Mouse (Mus musculus) CD4-positive, CD25-positive, alpha-beta regulatory T cell, adult 9 weeks (primary cell): Measurements from ENCODE around the gene Atp1b2. TPM values are rescaled to one million over a fixed set of nuclear protein-coding genes. Genes with fewer than 3 reads are reported as not detected.

Experiments used
- polyA plus RNA-seq: library from polyadenylated mRNA; unstranded; fragments of 100-300 nt; shearing (Covaris generic); gene quantifications from one replicate; pipeline ENCODE4 v1.2.1, GENCODE M21; 2017

Atp1b2 gene
- not detected for polyA plus RNA-seq

GRCm38 (mm10) chr11:69605726-69606490, at the start of gene Atp1b2:
Gene Atp1b2, minus strand, starts transcription at chr11:69605942.

GRCm38 (mm10) chr11:69632284-69633089, 26.7 kb upstream of the Atp1b2 start, which contains the start of gene Fxr2:
Gene Fxr2, plus strand, starts transcription at chr11:69632990.

GRCm38 (mm10) chr11:69621571-69622268, 16.0 kb upstream of the Atp1b2 start, which contains the start of gene Sat2:
Gene Sat2, plus strand, starts transcription at chr11:69622024.

GRCm38 (mm10) chr11:69617805-69618204, 12.1 kb upstream of the Atp1b2 start, which contains the start of gene Shbg:
Gene Shbg, minus strand, starts transcription at chr11:69617905.

GRCm38 (mm10) chr11:69580091-69580514, 25.6 kb downstream of the Atp1b2 start, which contains the start of the genes Wrap53 and Trp53:
Gene Wrap53, minus strand, starts transcription at chr11:69580255.
Gene Trp53, plus strand, starts transcription at chr11:69580359.

GRCm38 (mm10) chr11:69559851-69560765, 45.6 kb downstream of the Atp1b2 start, which contains the start of gene Efnb3:
Gene Efnb3, minus strand, starts transcription at chr11:69560205.

Other genes starting within 250 kb of the Atp1b2 start
- 60.6 TPM for gene Chd3, start 236.5 kb downstream of the Atp1b2 start, polyA plus RNA-seq
- gene Naa38, start 210.5 kb downstream of the Atp1b2 start, polyA plus RNA-seq, result 146 TPM
- 38.7 TPM for gene Cyb5d1, start 210.3 kb downstream of the Atp1b2 start, polyA plus RNA-seq
- gene Tmem88, start 207.7 kb downstream of the Atp1b2 start, polyA plus RNA-seq, result 1.2 TPM
- 4.3 TPM for gene Kdm6b, start 192.3 kb downstream of the Atp1b2 start, polyA plus RNA-seq
- not detected for gene Dnah2, start 56.8 kb downstream of the Atp1b2 start, polyA plus RNA-seq
- gene Efnb3, start 45.7 kb downstream of the Atp1b2 start, polyA plus RNA-seq, result 0.36 TPM
- gene Wrap53, start 25.7 kb downstream of the Atp1b2 start, polyA plus RNA-seq, result 30.3 TPM
- 257 TPM for gene Trp53, start 25.6 kb downstream of the Atp1b2 start, polyA plus RNA-seq
- gene Shbg, start 12.0 kb upstream of the Atp1b2 start, polyA plus RNA-seq, result not detected
- gene Sat2, start 16.1 kb upstream of the Atp1b2 start, polyA plus RNA-seq, result not detected
- 9.2 TPM for gene Fxr2, start 27.0 kb upstream of the Atp1b2 start, polyA plus RNA-seq
- not detected for gene Sox15, start 49.4 kb upstream of the Atp1b2 start, polyA plus RNA-seq
- 66.8 TPM for gene Mpdu1, start 56.7 kb upstream of the Atp1b2 start, polyA plus RNA-seq
- gene Cd68, start 60.2 kb upstream of the Atp1b2 start, polyA plus RNA-seq, result 5.7 TPM
- gene Eif4a1, start 66.5 kb upstream of the Atp1b2 start, polyA plus RNA-seq, result 558 TPM
- gene Senp3, start 76.1 kb upstream of the Atp1b2 start, polyA plus RNA-seq, result 44.6 TPM
- not detected for gene Tnfsf13, start 79.8 kb upstream of the Atp1b2 start, polyA plus RNA-seq
- gene Tnfsf12, start 89.9 kb upstream of the Atp1b2 start, polyA plus RNA-seq, result not detected
- not detected for gene Tnfsfm13, start 90.2 kb upstream of the Atp1b2 start, polyA plus RNA-seq
- 53.7 TPM for gene Polr2a, start 152.7 kb upstream of the Atp1b2 start, polyA plus RNA-seq
- not detected for gene Slc35g3, start 156.0 kb upstream of the Atp1b2 start, polyA plus RNA-seq
- gene Zbtb4, start 160.0 kb upstream of the Atp1b2 start, polyA plus RNA-seq, result 4.9 TPM
- gene Chrnb1, start 190.0 kb upstream of the Atp1b2 start, polyA plus RNA-seq, result 3.5 TPM
- not detected for gene Fgf11, start 195.9 kb upstream of the Atp1b2 start, polyA plus RNA-seq
- not detected for gene Tmem102, start 199.7 kb upstream of the Atp1b2 start, polyA plus RNA-seq
- not detected for gene Gm39566, start 209.4 kb upstream of the Atp1b2 start, polyA plus RNA-seq
- gene Spem2, start 212.5 kb upstream of the Atp1b2 start, polyA plus RNA-seq, result not detected
- not detected for gene Spem1, start 216.2 kb upstream of the Atp1b2 start, polyA plus RNA-seq
- 0.65 TPM for gene Nlgn2, start 231.8 kb upstream of the Atp1b2 start, polyA plus RNA-seq
- 121 TPM for gene Tmem256, start 232.6 kb upstream of the Atp1b2 start, polyA plus RNA-seq
- 30.1 TPM for gene Plscr3, start 240.4 kb upstream of the Atp1b2 start, polyA plus RNA-seq